Mouse (Mus musculus) E14TG2a.4 (cell line): Measurements from ENCODE around the gene Azin2.

Experiments
- CTCF ChIP-seq: conservative IDR thresholded peaks from 2 replicates; pipeline ENCODE4 v1.5.1; 2014; ENCODE audit warnings: low read length
- NANOG ChIP-seq: IDR thresholded peaks from 2 replicates; pipeline ENCODE4 v1.6.1; 2014; ENCODE audit warnings: borderline replicate concordance, low read length, mixed read lengths
- POU5F1 ChIP-seq: IDR thresholded peaks from 2 replicates; pipeline ENCODE4 v1.6.1; 2014; ENCODE audit warnings: low read length, borderline replicate concordance

DNA sequence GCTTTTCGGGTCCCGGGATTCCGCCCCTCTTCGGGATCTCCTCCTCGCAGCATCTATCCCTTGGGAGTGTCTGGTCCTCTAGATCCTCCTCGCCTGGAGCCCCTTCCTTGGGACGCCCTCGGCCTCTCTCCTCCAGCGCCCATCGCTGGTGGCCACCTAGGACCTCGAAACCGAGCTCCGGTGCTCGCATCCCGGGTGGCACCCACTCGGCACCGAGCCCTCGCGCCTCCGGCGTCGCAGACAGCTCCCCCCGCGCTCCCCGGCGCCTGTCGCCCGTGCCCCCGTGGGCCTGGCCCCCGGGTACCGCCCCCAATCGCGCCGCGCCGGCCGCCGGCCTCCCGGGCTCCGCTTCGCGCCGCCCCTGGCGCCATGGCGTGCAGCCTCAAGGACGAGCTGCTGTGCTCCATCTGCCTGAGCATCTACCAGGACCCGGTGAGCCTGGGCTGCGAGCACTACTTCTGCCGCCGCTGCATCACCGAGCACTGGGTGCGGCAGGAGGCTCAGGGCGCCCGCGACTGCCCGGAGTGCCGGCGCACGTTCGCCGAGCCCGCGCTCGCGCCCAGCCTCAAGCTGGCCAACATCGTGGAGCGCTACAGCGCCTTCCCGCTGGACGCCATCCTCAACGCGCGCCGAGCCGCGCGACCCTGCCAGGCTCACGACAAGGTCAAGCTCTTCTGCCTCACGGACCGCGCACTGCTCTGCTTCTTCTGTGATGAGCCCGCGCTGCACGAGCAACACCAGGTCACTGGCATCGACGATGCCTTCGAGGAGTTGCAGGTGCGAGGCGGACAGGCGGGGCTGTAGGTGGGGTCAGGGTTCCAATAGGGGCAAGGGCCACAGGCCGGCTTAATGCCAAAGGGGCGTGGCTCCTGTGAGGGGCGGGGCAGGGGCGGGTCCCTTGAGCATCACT is 78.2 kb downstream of the Azin2 start:
- TF ChIP-seq NANOG (no peak), CTCF (no peak), POU5F1 (no peak)
